Comparison of ENCODE assay signal across 9 mouse cellular contexts in the genomic region with DNA sequence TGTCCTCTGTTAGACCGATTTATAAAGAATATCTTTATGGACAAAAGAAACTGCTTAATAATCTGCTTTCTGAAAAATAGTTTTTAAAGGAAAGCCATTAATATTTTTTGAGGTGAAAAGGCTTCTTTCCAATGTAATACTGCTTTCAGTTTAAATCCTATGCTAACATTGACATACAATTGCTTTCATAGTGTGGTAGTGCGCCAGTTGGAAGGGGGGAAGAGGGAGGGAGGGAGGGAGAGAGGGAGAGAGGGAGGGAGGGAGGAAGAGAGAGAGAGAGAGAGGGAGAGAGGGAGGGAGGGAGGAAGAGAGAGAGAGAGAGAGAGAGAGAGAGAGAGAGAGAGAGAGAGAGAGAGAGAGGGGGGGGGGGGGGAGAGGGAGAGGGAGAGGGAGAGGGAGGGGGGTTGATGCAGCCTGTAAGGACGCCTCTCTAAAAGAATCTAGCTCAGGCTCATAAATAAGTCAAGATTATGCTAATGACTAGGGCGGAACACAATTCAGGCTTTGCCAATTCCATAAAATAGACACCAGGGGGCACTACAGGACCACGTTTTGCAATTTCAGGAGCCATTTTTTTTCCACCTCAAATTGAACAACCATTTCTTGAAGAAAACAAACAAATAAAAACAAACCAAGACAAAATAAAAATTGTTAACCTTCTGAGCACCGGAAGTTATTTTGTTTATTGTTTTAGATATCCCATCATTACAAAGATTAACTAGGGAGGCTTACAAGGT.
DNase-seq lines count a peak whose midpoint lies in the region; ATAC-seq and TF ChIP-seq lines count a peak whose summit lies in the region.
"Had no signal": no experiment of that assay in that cellular context is flagged by ENCODE, and none has a peak within 500 bp of the region (broad histone marks: within the 10 kb centered on the region; RNA-seq: fewer than 3 reads in every experiment).

No protein-coding gene starts in this region.

- no peak for TF ChIP-seq POLR2A in cortical plate, adult 2 months (IDR thresholded peaks at IDR 0.05; ENCODE audit: extremely low read depth, insufficient read depth, low read length)

- H3K27ac ChIP-seq in cortical plate, adult 2 months (ENCODE audit: insufficient read depth, low read length): no peak overlapping the region
- no peak overlapping the region for H3K27ac ChIP-seq in lung, postnatal 0 days (ENCODE audit: low read length)
- H3K27ac ChIP-seq: liver, embryonic 15.5 days had no signal

- intact Hi-C loops in heart, postnatal 36 days (cut with DNase I): loop anchor here (1.0 to 5.0 kb wide), 4 partner anchors 153 to 371 kb away; a partner anchor contains a TSS

- no peak for ATAC-seq in frontal cortex, adult (ENCODE audit: low TSS enrichment)
- ATAC-seq in lung, postnatal 0 days: peak; percentile 36; the same call in 1 of the 2 replicates

- peaks cover 11% of the 10 kb centered on the region for H3K27me3 ChIP-seq in lung, postnatal 0 days (replicated peaks; ENCODE audit: insufficient read depth, low read length)

- DNase-seq in frontal cortex, postnatal 10 days (ENCODE audit: low spot score in 2 of 2): peak; percentile 42 to 60
- peak; percentile 29 for DNase-seq in WW6 (ENCODE audit: low read depth, low spot score)
- DNase-seq in heart, postnatal 36 days: peak; percentile 42 to 58
- DNase-seq in kidney, postnatal 4 days: peak; percentile 44 to 63
- DNase-seq in lung, postnatal 0 days (ENCODE audit: low spot score): peak; percentile 89
- DNase-seq in retina, postnatal 1 day: peak; percentile 92

- H3K4me3 ChIP-seq in cortical plate, adult 2 months (ENCODE audit: insufficient read depth, low read length): no peak overlapping the region
- H3K4me3 ChIP-seq in lung, postnatal 0 days (ENCODE audit: low read depth, low read length): no peak overlapping the region
- H3K4me3 ChIP-seq: liver, embryonic 15.5 days had no signal

- no peak overlapping the region for H3K4me2 ChIP-seq in lung, postnatal 0 days (replicated peaks; ENCODE audit: low read depth, low read length)
- H3K4me2 ChIP-seq: liver, embryonic 15.5 days had no signal

- H3K9ac ChIP-seq in lung, postnatal 0 days (replicated peaks; ENCODE audit: low read depth): no peak overlapping the region
- H3K9ac ChIP-seq: liver, embryonic 15.5 days had no signal

- no peaks in the 10 kb centered on the region for H3K4me1 ChIP-seq in cortical plate, adult 2 months (ENCODE audit: control insufficient read depth, insufficient read depth, low read length)
- peaks cover 5% of the 10 kb centered on the region; the same call in 1 of the 2 replicates for H3K4me1 ChIP-seq in lung, postnatal 0 days (ENCODE audit: insufficient read depth, low read depth, low read length)
- H3K4me1 ChIP-seq: liver, embryonic 15.5 days had no signal

- H3K9me3 ChIP-seq in lung, postnatal 0 days (ENCODE audit: low read length): no peaks in the 10 kb centered on the region
- H3K9me3 ChIP-seq: liver, embryonic 15.5 days had no signal

- WGBS in lung, postnatal 0 days: 3% methylated on average over 6 of the region's 6 CpGs

- peak; percentile 25; the same call in 1 of the 2 replicates for TF ChIP-seq EP300 in lung, postnatal 0 days (IDR thresholded peaks at IDR 0.05)

- no peaks in the 10 kb centered on the region for H3K36me3 ChIP-seq in lung, postnatal 0 days (ENCODE audit: insufficient read depth, low read length)
- H3K36me3 ChIP-seq: liver, embryonic 15.5 days had no signal

- TF ChIP-seq CTCF in cortical plate, adult 2 months (IDR thresholded peaks at IDR 0.05; ENCODE audit: extremely low read depth, insufficient read depth, low read length): peak; percentile 60; the same call in 1 of the 2 replicates
- TF ChIP-seq CTCF in lung, postnatal 0 days (IDR thresholded peaks at IDR 0.05): peak; percentile 79

Comparison
In these comparisons a context has a peak if more than half of its experiments do, and no peak if none do; other contexts are left out.
1. DNase-seq: peak in every context shown above with its lines; median percentile 92 in retina, postnatal 1 day; 89 in lung, postnatal 0 days; 54 in kidney, postnatal 4 days; 51 in frontal cortex, postnatal 10 days; 50 in heart, postnatal 36 days; 29 in WW6.